Mouse (Mus musculus): Measurements from ENCODE around the gene Gbf1.

DNA sequence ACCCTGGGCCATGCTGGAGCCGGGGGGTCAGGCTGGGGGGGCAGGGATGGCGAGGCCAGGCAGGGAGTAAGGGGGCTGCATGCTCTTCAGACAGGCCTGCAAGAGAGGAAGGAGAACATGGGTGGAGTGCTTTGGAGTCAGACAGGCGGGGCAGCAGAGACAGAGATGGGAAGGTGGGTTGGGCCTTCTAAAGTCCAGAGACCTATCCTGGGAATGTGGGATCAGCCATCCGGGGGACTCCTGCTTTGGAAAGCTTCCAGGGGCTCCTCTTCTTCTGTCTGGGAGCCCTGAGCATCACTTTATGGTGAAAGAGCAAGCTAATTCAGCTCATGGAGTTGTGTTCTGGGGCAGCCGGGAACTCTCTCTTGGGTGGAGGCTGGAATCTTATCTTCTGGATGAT lies 172.6 kb downstream of the Gbf1 start:
- TF ChIP-seq POLR2AphosphoS2 (IDR thresholded peaks at IDR 0.05; ENCODE audit: low read length) (no peak), SIN3A (IDR thresholded peaks at IDR 0.05; ENCODE audit: low read length) (no peak), MAX (IDR thresholded peaks at IDR 0.05; ENCODE audit: low read length) (no peak), CTCF (IDR thresholded peaks at IDR 0.05 in 2 of 3, conservative IDR thresholded peaks at IDR 0.05 in 1 of 3; ENCODE audit: control insufficient read depth in 1 of 3, insufficient read depth in 1 of 3, low read depth in 2 of 3, low read length in 3 of 3, poor library complexity in 1 of 3, severe bottlenecking in 1 of 3) (no peak), TCF12 (IDR thresholded peaks at IDR 0.05; ENCODE audit: low read depth, low read length) (no peak), USF2 (IDR thresholded peaks at IDR 0.05; ENCODE audit: borderline replicate concordance in 1 of 2, insufficient read depth in 1 of 2, low read depth in 1 of 2, low read length in 2 of 2) (no peak), ZMIZ1 (IDR thresholded peaks at IDR 0.05; ENCODE audit: low read depth, low read length) (no peak), EP300 (IDR thresholded peaks at IDR 0.05; ENCODE audit: low read depth in 1 of 2, low read length in 2 of 2) (no peak), USF1 (IDR thresholded peaks at IDR 0.05; ENCODE audit: low read depth, low read length) (no peak), POLR2A (IDR thresholded peaks at IDR 0.05; ENCODE audit: control insufficient read depth in 1 of 2, insufficient read depth in 1 of 2, low read depth in 1 of 2, low read length in 2 of 2, poor library complexity in 1 of 2) (no peak)

Data from MEL (cell line).